Mouse (Mus musculus) B cell, adult 2 months (primary cell): ENCODE measurements around the gene Ttc23l.
"Not testable (repeated sequence)": the region's sequence is repeated elsewhere in the genome, so short reads cannot be mapped to it uniquely, and the experiment has no call there.

Experiments
- DNase-seq, 2 experiments: peaks; one replicate each; pipeline ENCODE4 v3.0.0; 2022

Gene Ttc23l

DNA sequence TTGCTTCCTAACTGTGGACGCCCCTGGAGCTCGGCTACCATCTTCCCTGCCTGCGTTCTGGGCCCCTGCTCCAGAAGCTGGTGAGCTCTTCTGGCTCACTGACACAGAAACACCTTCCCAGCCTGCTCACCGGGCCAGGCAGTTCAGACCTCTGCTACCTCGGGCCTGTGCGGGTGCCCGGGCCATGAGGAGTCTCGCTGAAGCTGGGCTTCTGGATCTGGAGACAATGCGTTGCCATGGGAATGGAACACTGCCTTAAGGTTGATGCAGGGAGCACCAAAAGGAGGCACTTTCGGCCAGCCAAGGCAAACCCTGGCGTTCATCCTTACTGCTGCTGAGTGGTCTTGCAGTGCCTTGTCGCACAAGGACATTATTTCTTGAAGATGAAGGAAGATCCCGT lies at the start of gene Ttc23l:
TSS of gene Ttc23l (minus strand) at position 204 of the 400 bp plus-strand sequence.
- no peak for DNase-seq

DNA sequence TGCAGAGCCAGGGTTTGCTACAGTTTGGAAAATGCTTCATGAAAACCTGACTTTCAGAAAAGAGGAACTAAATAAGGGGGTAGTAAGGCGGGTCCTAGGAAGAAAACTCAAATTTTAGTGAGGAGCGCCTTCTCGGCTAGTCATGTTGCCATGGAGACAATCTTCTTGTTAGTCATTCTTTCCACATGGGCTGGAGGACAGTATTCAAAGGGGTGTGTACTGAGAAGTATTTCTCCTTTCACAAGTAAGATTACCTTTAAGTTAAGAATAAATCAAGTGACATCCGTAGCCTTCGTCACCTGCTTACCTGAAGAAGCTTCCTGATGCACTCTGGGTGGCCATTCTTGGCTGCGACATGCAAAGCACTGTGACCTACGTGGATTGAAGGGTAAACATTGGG lies 40.9 kb upstream of the Ttc23l start:
- peak; percentile 5 to 7 for DNase-seq

DNA sequence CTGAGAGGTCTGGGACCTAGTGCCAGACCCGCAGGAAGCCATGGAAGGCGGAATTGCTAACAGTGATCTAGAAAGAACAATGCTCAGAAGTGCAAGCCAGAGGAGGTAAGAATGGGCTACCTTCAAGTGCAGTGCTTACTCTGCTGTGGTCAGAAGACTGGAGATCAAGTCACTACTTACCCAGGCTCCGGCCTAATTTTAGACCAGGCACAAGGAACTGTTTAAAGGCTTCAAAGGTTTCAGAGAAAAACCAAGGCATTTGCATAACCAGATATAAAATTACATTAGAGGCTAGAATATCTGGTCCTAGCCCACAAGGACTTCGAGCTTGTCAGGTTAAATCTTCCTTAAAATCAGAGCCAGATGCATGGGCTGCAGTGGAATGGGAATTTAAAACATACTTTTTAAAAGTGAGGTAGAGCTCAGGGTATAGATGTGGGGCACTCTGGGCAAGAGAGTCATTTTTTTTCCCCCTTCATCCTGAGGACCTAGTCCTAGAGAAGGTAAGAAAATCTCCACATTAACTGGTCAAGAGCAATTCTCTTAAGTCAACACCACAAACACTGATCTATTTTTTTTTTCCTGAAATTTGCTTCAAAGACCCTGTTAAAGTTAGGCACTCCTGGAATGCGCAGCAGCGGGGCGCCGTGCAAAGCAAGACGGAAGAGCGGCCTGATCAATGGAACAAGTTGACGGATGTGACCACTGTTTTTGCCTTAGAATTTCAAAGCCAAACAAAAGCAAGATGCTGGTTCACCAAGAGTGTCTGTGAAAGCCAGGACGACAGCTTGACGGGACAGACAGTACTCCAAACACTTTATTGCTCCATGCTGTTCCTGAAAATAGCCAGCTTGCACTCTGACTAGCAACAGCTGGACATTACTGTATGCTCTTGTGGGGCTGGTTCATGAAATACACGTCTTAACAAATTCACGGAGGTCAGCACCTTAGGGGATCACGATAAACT lies 40.1 kb upstream of the Ttc23l start:
- DNase-seq: no peak

DNA sequence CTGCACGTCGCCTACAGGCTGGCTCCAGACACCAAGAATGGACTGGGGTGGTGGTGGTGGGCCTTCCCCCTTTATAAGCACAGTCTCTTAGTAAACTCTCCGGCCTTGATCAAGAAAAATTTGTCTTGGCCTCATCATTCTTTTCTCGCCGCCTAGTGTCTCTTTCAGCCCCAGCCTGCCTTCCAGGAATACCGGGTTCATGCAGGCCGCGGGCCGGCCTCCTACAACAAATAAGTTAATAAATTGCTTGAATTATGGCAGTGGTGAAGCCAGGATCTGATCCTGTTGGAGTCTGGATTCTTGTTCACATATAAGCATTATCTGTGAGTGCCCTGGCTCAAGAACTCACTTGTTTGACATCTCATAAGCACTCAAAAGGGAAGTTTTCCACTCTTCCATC lies 38.4 kb upstream of the Ttc23l start:
- DNase-seq: no peak

DNA sequence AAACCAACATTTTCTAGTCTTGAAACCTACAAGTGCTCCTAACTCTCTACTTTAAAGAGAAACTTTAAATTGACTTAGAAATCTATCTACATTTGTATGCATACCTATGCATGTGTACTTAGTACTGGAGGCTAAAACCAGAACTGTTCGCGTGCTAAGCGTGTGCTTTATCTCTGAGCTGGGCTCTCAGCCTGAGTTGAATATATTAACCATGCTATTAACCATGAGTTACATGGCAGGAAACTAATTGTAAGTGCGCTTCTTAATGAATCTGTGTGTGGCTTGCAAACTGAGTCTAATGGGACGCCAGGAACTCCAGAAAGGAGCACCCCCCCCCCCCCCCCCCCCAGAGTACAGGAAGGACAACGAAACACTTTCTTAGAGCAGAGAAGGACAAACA lies 36.9 kb upstream of the Ttc23l start:
- no peak for DNase-seq

DNA sequence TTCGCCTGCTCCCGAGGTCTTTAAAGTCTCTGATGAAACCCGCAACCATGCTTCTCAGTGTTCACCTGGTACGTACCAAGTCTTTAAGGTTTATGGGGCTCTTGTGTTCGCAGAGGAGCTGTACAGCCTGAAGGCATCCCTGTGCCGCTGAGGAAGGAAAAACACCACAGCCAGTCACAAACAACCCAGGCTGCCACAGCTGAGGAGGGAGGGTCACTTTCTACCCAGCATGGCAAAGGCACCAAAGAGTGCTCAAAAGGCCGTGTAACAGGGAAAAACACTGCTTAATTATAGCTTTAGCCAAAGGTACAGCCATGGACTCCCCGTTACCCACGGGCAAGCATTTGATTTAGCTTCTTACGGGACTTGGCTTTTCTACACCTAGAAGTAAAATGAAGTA lies 36.4 kb upstream of the Ttc23l start:
- DNase-seq: no peak

DNA sequence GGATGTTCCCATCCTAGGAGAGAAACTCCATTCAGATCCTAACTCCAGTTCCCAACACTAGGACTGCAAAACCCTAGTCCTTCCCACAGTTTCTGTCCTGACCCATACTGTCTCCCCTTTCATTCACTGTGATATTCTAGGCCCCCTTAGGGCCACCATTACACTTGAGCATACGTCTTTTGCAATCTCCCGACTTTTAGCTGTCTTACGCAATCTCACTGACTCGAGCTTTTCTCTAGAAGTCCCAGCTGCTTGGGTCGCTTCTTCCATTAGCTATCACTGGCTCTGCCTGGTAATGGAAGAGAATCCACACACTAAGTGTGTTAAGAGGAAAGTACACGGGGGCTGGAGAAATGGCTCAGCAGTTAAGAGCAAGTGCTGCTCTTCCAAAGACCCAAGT lies 34.6 kb upstream of the Ttc23l start:
- no peak for DNase-seq

DNA sequence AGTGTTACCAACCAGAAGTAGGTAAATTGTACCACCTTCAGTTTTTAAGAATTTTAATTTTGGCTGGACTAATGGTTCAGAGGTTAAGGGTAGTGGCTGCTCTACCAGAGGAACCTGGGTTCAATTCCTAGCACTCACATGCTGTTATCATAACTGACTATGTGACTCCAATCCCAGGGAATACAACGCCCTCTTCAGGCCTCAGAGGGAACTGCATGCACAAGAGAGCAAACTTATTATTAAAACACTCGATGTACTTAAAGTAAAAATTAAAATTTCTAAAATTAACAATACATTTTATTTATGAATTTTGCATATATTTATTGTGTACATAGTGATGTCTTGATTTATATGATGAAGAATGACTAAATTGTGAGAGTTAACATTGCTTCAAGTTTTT lies 28.1 kb upstream of the Ttc23l start:
- no peak for DNase-seq

DNA sequence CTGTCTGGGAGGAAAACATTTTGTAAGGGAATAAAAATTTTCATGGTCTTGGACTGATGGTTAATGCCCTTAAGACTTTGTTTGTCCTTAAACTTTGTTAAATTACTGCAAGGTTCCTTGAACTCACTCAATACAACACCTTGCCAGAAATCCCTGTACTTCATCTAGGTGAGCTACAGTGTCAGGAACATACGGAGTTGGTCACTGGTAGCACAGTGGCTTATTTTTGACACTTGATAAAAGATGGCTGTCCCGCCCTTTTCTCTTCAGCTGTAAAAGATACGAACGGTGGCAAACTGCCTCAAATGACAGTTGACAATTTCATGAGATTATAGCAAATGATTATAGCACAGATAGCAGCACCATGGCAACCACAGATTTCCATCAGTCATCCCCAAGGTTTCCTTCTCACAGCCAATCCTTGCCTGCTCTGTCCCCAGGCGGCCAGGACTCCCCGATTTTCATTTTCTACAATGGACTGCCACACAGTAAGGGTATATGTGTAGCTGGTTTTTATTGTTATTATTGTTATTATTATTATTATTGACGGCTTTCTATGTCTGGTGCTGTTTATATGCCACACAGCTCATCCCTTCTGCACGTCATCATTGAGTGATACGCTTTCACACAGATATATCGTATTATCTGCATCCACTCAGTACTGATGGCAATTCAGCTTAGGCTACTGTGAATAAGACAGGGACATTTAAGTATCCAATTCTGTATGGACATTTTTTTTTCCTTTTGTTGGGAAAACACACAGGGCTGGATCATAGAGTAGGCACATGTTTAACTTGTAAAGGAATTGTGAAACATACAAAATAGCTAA lies 26.1 kb upstream of the Ttc23l start:
- no peak for DNase-seq

DNA sequence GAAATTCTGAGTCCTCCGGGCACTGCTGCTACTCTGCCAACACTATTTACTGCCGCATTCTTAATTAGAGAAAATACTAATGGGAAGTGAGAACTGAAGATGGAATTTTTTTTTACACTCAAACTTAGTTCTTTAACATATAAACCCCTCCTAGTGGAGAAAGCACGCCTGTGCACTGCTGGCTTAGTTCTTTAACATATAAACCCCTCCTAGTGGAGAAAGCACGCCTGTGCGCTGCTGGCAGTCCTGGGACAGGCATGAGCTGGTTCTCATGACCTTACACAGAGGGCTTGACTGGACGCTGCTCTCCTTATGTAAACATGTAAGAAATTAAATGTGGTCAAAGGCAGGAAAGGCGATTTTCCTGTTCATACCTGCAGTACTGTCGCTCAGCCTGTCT lies 24.9 kb upstream of the Ttc23l start:
- peak; percentile 58 to 65 for DNase-seq

DNA sequence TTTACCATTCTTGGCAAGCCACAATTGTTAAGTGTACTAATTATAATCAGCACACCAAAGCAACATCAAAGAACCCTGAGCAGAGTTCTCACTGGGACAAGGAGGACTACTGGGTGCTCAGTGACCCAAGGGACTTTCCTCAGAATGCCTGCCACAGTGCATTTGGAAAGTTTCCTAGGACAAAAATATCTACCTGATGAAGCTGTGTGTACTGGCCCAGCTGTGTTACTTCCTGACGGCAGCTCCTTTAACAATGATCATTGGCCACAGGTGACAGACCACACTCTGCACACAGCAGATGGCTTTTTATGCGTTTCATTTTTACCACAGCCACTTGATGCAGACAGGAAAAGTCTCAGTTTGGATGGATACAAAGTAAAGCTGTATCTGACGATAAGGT lies 20.7 kb upstream of the Ttc23l start:
- no peak for DNase-seq

DNA sequence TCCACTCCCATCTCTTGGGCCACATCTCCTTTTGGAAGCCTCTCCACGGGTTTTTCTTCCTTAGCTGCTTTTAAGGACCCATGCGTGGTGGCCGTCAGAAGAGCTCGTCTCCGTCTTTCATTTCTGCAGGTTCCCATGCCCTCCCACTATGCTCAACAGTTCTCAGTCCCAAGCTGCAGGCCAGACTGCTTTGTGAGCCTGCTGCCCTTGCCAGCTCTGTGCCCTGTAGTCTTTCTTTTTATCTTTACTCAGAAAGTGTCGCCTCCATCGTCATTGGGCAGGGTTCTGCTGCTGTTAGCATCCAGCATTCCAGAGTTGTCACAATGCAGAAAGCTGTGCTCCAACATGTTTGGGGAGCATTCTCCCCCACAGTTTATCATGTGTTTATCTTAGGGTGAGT lies 8.0 kb upstream of the Ttc23l start:
- no peak for DNase-seq

DNA sequence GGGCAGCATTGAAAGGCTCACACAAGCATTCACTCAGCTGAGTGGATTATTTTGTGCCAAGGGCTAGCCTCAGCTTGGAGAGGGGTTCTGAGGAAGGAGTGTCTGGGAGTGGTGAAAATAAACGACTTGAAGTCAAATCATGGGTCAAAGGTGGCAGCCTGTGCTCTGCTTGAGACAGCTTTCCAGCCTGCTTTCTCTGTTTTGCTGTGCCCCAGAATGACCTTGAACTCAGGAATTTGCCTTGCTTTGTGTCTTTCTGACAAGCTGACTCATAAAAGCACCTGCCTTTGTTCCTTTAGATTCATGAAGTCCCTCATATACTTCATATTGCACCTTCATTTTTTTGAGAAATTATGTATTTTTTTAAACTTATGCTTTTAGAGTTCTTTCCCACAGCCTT lies 5.7 kb upstream of the Ttc23l start:
- no peak for DNase-seq

DNA sequence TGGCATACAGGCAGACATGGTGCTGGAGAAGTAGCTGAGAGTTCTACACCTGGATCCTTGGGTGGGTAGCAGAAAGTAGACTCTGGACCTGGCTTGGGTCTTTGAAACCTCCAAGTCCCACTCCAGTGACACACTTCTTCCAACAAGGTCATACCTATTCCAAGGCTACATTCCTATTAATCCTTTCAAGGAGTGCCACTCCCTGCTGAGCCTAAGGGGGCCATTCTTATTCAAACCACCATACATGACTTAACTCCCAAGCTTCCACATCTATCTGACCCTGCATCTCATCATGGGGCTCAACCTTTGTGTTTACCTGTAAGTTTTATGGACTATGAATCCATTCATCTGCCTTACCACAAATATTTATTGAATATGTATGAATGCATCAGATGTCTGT lies 3.8 kb upstream of the Ttc23l start:
- no peak for DNase-seq

DNA sequence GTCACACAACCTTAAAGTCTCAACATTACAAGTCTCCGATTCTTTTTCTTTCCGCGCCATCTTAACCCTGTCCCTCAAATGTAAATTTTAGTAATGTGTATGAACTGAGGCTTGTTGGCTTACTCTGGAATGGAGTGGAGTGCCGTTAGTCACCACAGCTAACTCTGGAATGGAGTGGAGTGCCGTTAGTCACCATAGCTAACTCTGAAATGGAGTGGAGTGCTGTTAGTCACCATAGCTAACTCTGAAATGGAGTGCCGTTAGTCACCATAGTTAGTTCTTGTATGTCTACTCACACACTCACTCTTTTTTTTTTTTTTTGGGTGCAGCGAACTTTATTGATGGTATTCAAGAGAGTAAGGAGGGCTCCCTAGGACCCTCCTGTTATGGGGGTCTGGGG lies 1.5 kb upstream of the Ttc23l start:
- no peak for DNase-seq

DNA sequence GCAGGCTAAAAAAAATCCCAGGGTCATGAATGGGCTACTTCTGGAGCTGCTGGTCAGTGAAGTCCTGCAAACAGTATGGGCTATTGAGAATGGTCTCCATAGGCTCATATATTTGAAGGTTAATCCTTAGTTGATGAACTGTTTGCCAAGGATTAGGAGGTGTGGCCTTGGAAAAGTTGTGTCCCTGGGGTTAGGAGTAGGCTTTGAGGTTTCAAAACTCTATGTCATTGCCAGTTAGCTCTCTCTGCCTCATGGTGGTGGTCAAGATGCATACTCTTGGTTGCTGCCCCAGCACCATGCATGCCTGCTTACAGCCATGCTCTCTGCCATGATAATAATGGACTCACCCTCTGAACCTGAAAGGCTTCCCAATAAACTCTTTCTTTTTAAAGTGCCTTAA lies 4.1 kb downstream of the Ttc23l start:
- no peak for DNase-seq

DNA sequence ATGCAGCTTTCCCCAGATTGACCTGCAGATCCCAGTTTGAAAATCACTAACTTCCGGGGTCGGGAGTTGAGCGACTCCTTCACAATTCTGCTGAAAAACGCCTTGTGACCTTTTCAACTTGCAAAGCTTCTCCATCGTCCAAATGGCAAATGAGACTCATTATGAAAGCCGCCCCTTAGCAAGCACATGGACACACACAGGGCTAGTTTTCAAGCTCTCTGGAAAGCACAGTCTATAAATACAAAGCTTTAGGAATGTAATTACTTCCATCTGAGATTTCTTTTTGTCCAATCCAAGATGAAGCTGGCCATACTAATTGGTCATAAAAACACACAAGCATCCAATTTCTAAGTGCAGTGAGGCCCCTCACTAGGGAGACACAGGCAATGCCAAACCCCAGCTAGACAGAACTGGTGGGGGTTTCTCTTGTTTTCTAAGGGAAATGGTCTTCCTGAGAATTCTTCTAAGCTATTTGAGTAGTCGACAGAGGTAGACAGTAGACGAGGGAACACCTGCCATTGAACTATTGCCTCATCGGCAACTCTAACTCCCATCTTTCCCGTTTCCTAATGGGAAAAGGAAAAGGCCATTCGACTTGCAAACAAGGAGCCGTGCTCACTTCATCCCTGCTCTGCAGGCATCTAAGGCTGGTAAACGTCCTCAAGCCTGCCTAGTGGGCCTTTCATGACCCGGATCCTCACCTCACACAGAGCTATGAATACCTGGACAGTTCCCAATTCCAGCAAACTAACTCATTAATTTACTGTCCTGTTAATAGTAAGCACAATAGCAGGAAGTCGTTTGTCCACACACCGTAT lies 18.0 kb downstream of the Ttc23l start:
- DNase-seq: no peak

DNA sequence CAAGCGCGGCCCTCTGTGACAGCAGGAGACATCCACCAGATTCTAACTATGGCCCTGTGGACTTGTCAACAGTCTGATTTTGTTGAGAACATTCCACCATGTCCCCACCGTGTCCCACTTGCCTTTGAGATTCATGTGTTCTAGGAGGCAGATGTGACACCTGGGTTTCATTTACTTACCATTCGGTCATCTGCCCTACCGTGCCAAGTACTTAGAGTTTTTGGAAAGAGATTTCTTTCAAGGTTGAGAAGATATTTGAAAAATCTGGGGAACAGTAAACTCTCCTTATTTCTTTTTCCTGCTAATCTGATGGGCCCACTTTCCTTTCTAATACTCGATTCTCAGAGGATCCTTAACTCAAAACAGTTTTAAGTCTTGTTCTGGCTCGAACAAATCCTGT lies 22.5 kb downstream of the Ttc23l start:
- DNase-seq: no peak

DNA sequence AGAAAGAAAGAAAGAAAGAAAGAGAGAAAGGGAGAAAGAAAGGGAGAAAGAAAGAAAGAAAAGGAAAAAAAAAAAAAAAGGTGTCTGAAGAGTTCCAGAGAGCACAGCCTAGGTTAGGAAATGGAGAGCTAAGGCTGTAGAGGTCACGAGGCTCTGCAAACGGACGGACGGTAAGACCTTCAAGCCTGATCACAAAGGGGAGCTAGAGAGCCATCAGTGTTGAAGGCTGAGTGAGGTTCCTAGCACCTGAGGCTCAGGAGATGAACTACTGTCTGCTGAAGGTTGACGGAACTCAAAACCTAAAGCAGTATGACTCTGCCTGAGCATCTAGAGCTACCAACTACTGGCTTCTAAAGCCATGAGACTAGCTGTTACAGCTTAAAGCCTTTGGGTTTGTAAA lies 23.9 kb downstream of the Ttc23l start:
- no peak for DNase-seq

DNA sequence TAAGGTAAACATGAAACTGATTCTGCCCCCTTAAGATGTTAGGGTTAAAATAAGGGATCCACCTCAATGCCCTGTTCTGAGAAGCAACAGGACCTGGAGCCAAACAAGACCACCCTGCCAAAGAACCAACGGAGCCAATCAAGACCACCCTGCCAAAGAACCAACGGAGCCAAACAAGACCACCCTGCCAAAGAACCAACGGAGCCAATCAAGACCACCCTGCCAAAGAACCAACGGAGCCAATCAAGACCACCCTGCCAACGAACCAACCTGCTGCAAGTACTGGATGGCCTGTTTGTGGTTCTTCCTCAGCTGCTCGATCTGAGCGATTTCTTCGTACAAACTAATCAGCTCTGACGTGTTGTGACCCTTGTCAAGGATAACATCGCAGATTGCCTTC lies 25.1 kb downstream of the Ttc23l start:
- not testable (repeated sequence) for DNase-seq

DNA sequence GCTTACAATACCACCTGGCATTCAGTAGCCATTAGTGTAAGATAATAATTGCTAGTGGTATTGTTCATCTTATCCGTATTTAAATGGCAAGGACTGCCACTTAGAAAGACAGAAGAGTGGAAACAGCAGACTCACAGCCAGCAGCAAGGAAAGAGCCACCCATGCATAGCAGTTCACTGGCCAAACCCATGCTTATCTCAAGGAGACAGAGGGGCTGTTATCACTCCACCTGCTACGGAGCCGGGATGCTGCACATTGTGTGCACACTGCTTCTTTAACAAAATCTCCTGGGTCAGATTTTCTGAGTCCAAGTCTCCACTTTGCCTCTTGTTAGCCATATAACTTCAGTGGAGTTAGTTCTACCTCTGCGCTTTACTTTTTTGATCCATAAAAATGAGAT lies 27.1 kb downstream of the Ttc23l start:
- DNase-seq: no peak

DNA sequence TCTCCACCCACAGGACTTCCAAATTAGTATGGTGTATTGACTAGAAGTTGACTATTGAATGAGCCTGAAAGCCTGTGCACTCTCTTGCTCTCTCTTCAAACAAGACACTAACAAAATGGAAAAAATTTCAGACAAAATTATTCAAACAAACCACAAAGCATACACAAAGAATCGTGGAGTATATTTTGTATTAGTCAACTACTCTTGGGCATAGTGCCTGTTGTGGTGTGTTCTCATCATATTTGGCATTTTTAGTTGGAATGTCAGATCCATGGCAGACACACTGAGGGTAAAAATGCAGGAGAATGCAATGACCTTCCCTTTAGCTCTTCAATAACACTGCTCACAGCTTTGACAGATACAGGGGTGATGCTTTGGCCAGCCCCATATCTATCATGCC lies 32.6 kb downstream of the Ttc23l start:
- DNase-seq: no peak

DNA sequence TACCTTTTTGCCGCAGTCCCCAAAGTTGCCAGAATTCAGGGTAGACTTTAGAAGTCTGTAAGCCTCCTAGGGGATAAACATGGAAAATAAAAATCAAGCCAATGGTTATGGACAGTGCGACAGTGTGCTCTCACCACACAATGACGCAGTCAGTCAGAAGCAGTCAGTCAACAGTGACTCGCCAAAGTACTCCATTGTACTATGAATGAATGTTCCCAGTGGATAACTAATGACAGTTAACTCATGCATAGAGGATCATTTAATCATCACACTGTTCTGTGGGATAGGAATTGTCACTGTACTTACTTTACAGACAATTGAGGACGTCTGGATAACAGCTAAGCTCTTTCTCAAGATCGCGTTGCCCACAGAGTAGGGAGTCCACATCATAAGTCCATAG lies 43.3 kb downstream of the Ttc23l start:
- no peak for DNase-seq
